Mouse (Mus musculus) midbrain, embryonic 16.5 days (tissue): ENCODE results near the gene Emp3. TPM values are rescaled to one million over a fixed set of nuclear protein-coding genes. Genes with fewer than 3 reads are reported as not detected.
"Not testable (repeated sequence)": the region's sequence is repeated elsewhere in the genome, so short reads cannot be mapped to it uniquely, and the experiment has no call there.

Experiments used
- ATAC-seq: fragments of 200-750 bp; cut with Nextera tagmentation; 2 replicates; pipeline ENCODE4 v1.8.0; 2017; ENCODE audit warnings: moderate TSS enrichment
- H3K27ac ChIP-seq: fragments of 300-500 bp; sonication (generic); 2 replicates; pipeline ENCODE4 v1.5.1; 2014; ENCODE audit warnings: mild to moderate bottlenecking, low read length, mixed read lengths
- H3K27me3 ChIP-seq: fragments of 300-500 bp; sonication (generic); 2 replicates; pipeline ENCODE4 v1.6.1; 2014; ENCODE audit warnings: low read depth, low read length, mixed read lengths; ENCODE audit not compliant: control insufficient read depth, insufficient read depth
- H3K36me3 ChIP-seq: fragments of 300-500 bp; sonication (generic); 2 replicates; pipeline ENCODE4 v1.6.1; 2014; ENCODE audit warnings: mild to moderate bottlenecking, low read length, moderate library complexity, mixed read lengths; ENCODE audit not compliant: control insufficient read depth, insufficient read depth
- H3K4me1 ChIP-seq: fragments of 300-500 bp; sonication (generic); 2 replicates; pipeline ENCODE4 v1.6.1; 2014; ENCODE audit warnings: mild to moderate bottlenecking, low read length, mixed read lengths; ENCODE audit not compliant: control insufficient read depth, insufficient read depth
- H3K4me2 ChIP-seq: fragments of 300-500 bp; sonication (generic); 2 replicates; pipeline ENCODE4 v1.6.1; 2014; ENCODE audit warnings: mild to moderate bottlenecking, low read length, mixed read lengths
- H3K4me3 ChIP-seq: fragments of 300-500 bp; sonication (generic); 2 replicates; pipeline ENCODE4 v1.5.1; 2014; ENCODE audit warnings: low read depth, mild to moderate bottlenecking, low read length, moderate library complexity, mixed read lengths
- H3K9ac ChIP-seq: fragments of 300-500 bp; sonication (generic); 2 replicates; pipeline ENCODE4 v1.6.1; 2014; ENCODE audit warnings: low read depth, low read length, mixed read lengths
- H3K9me3 ChIP-seq: fragments of 300-500 bp; sonication (generic); replicated peaks from 2 replicates; pipeline ENCODE4 v1.6.1; 2014; ENCODE audit warnings: mild to moderate bottlenecking, low read length, mixed read lengths; ENCODE audit not compliant: control insufficient read depth, poor library complexity, severe bottlenecking
- WGBS: fragments of 180-500 bp; shearing (Covaris S2); extraction: QIAGEN DNeasy Blood & Tissue Kit; methylation state at CpG from one replicate; pipeline ENCODE4 v1.1.7; 2014; 5-methylcytosine and 5-hydroxymethylcytosine counted together
- polyA plus RNA-seq: library from polyadenylated mRNA; unstranded; fragments of >200 nt; fragmentation: Nextera tagmentation; extraction: Ambion mirVana; gene quantifications from 2 replicates; pipeline ENCODE4 v1.2.1, GENCODE M21; 2015

Emp3 gene
- polyA plus RNA-seq, 1 experiment from 2014 or later = 18.3 TPM

DNA sequence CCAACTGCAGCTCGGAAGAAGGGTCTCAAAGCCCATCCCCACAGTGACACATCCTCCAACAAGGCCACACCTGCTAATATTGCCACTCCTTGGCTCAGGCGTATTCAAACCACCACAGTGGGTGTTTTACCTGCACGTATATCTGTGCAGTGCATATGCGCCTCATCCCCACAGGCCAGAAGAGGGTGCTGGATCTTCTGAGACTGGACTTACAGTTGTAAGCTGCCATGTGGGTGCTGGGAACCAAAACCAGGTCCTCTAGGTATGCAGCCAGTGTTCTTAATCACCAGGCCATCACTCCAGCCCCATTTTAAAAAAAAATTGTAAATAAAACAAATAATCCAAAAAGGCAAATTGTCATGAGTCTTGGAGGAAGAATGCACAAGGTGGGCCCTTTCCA is 40.7 kb downstream of the Emp3 start:
- H3K4me3 ChIP-seq = no peak overlapping the region
- no peak for ATAC-seq
- no peak overlapping the region for H3K4me2 ChIP-seq
- H3K27me3 ChIP-seq = no peaks in the 10 kb centered on the region
- WGBS = 100% methylated on average over 4 of the region's 4 CpGs
- no peak overlapping the region for H3K9ac ChIP-seq
- no peaks in the 10 kb centered on the region for H3K9me3 ChIP-seq
- H3K36me3 ChIP-seq = peaks cover 56% of the 10 kb centered on the region
- no peaks in the 10 kb centered on the region for H3K4me1 ChIP-seq
- H3K27ac ChIP-seq = no peak overlapping the region

DNA sequence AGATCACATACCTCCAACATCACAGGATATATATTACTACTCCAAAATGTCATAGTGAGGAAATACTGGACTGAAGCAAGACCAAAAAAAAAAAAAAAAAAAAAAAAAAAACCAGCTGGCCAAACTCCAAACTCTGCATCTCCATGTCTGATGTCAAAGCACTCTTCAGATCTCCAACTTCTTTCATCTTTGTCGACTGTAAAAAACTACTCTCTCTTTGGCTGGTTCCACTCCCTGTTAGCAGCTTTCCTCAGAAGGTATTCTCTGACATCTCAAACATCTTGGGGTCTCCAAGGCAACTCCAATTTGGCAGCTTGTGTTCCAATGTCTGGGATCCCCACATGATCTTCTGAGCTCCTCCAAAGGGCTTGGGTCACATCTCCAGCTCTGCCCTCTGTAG is 42.9 kb downstream of the Emp3 start, which contains the start of gene Grin2d:
Grin2d (minus strand) TSS at position 101 of the 400 bp plus-strand sequence.
- Histone ChIP-seq H3K36me3 (peaks cover 46% of the 10 kb centered on the region), H3K4me1 (peaks cover 17% of the 10 kb centered on the region)
- 78% methylated on average over 1 of the region's 1 CpGs for WGBS
- not testable (repeated sequence) for H3K9ac ChIP-seq, H3K4me2 ChIP-seq, H3K9me3 ChIP-seq, H3K4me3 ChIP-seq, H3K27ac ChIP-seq, ATAC-seq, H3K27me3 ChIP-seq

DNA sequence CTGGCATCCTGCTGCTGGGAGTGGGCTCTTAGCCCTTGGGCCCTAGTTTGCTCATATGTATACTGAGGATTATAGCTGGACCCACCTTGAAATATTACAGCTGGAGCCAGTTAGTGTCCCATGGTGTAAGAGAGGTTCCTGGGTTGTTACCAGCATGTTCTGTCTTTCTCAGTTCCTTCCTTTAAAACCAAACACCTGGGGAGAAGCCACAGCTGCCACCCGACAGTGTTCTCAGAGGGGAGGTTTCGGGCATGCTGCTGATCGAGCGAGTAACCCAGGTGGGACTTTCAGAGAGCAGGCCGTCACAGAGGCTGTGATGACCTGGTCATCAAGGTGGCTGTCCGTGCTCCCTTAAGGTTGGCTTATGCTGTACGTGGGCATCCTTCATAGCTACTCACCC is 44.3 kb downstream of the Emp3 start:
- no peak for ATAC-seq

DNA sequence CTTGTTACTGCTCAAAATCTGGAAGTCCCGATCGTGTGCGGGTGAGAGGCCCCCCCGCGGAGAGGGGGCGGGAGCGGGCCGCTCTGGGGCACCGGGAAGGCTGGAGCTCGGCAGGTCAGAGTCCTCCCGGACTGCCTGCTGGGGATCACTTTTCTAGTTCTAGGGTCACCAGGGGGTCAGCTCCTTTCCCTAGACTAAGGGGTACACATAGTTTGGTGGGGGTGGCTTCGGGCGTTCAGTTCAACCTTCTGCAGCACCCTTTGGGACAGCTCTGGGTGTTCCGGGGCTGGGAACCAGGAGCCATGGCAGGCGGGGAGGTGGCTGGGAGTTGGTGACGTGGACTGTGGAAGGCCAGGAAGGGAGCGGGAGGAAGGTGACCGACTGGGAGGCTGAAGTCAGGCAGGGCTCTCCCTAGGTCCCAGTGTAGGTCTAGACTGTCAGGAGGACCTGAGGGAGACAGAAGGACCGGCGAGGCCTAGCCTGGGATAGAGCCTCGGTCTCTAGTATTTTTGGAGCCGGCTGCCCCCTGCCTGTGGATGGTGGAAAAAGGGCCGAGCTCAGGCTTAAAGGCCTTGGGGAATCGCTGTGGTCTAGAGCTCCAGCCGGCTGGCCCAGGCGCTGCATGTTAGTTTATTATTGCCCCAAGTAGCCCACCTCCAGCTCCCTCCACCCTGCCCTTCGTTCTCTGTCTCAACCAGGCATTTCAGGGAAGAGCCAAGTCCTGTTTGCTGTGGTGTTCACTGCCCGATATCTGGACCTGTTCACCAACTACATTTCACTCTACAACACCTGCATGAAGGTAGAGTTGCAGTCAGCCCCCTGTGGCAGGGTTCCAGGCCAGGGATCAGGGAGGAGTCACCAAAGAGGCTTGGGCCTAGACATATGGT is 47.9 kb downstream of the Emp3 start:
- no peaks in the 10 kb centered on the region for H3K27me3 ChIP-seq
- H3K9ac ChIP-seq = peak overlapping the region; percentile 96
- H3K36me3 ChIP-seq = peaks cover 16% of the 10 kb centered on the region
- H3K4me3 ChIP-seq = peak overlapping the region; percentile 80
- H3K9me3 ChIP-seq = no peaks in the 10 kb centered on the region
- 3% methylated on average over 28 of the region's 28 CpGs for WGBS
- peak overlapping the region; percentile 66 for H3K4me2 ChIP-seq
- peak overlapping the region; percentile 82 for H3K27ac ChIP-seq
- H3K4me1 ChIP-seq = peaks cover 33% of the 10 kb centered on the region
- peak; percentile 33 for ATAC-seq

More for the DNA sequence above, 44.3 kb downstream of the Emp3 start:
- Histone ChIP-seq H3K27ac (no peak overlapping the region), H3K4me1 (peaks cover 17% of the 10 kb centered on the region), H3K9me3 (no peaks in the 10 kb centered on the region), H3K9ac (no peak overlapping the region), H3K4me3 (no peak overlapping the region), H3K27me3 (no peaks in the 10 kb centered on the region), H3K4me2 (no peak overlapping the region), H3K36me3 (peaks cover 33% of the 10 kb centered on the region)
- 96% methylated on average over 7 of the region's 7 CpGs for WGBS

DNA sequence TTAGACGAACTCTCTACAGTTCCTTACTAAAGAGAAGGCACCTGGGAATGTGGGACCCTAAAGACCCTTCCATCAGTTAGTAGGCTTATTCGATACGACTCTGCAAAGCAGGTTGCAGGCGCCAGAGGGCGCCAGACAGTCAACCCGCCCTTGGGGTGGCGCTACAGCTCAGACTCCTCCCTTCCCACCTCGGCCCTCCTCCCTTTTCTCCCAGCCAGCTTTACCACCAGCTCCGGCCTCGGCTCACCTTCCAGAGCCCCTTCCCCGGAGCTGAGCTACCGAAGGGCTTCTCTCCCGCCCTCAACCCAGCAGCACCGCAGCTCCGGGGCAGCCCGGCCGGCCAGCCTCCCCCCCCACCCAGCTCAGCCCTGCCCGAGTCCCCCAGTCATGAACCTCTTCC is 48.6 kb downstream of the Emp3 start, which contains the start of gene Kdelr1:
Kdelr1 (plus strand) TSS at position 149 of the 400 bp plus-strand sequence.
- Histone ChIP-seq H3K9ac (peak within 1 kb of the TSS; percentile 96), H3K9me3 (no peaks in the 10 kb centered on the region), H3K36me3 (peaks cover 13% of the 10 kb centered on the region), H3K27ac (peak within 1 kb of the TSS; percentile 82), H3K4me3 (peak within 1 kb of the TSS; percentile 80), H3K4me2 (peak within 1 kb of the TSS; percentile 66), H3K27me3 (no peaks in the 10 kb centered on the region), H3K4me1 (peaks cover 40% of the 10 kb centered on the region)
- peak; percentile 70 for ATAC-seq
- under 1% methylated on average over 18 of the region's 18 CpGs for WGBS

DNA sequence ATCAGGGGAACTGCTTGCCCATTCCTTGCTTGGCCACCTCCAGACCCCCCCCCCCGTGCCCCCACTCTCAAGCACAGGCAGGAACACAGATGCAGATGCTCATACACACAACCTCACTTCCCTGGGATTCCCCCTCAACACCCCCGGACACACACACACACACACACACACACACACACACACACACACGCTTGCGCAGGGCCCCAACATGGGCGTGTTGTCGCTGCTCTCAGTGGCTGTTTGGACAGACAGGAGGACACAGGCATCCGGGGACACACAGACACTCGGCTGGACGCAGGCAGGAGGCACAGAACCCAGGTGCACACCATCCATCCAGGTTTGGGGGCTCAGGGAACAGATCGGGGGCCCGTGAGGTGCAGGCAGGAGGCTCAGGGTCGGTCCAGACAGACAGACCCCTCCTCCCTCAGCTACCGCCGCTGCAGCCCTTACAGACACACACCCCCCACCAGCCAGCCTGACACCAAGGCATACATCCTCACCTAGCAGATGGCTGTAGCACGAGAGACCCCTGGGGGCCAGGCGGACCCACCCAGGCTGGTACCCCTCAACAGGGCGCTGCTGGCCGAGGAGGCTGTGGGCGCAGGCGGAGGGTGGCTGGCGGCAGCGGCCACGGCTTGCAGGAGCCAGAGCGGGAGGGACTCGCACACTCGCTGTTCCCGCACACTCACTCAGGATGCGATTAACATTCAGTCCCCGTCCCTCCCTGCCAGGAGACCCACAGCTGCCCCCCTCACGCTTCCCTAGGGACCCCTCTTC is 50.7 kb downstream of the Emp3 start:
- peak overlapping the region; percentile 62 for H3K4me3 ChIP-seq
- peak overlapping the region; percentile 69 for H3K27ac ChIP-seq
- H3K4me1 ChIP-seq = peaks cover 44% of the 10 kb centered on the region
- H3K4me2 ChIP-seq = peak overlapping the region; percentile 76
- H3K27me3 ChIP-seq = no peaks in the 10 kb centered on the region
- no peaks in the 10 kb centered on the region for H3K36me3 ChIP-seq
- no peaks in the 10 kb centered on the region for H3K9me3 ChIP-seq
- peak overlapping the region; percentile 93 for H3K9ac ChIP-seq
- 2% methylated on average over 29 of the region's 30 CpGs for WGBS
- peak; percentile 12 for ATAC-seq

DNA sequence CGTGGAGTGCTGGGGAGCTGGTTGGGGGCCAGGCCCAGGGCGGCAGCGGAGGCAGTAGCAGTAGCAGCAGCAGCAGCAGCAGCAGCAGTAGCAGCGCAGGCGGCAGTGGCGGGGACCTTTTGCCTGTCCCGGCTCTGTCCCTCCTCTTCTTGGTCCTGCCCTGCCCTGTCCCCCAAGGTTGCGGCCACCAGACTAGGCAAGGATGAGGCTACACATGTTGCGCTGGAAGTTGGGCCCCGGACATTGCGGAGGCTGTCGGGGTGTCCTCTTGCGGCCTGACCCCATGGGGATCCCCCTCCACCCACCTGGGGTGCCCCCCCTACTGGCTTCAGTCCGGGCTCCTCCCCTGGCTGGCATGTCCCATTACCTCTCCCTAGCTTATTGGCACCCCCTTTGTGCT is 51.4 kb downstream of the Emp3 start:
- no peak for ATAC-seq
- no peaks in the 10 kb centered on the region for H3K9me3 ChIP-seq
- H3K4me2 ChIP-seq = peak overlapping the region; percentile 76
- no peaks in the 10 kb centered on the region for H3K27me3 ChIP-seq
- 0% methylated on average over 14 of the region's 14 CpGs for WGBS
- no peaks in the 10 kb centered on the region for H3K36me3 ChIP-seq
- peak overlapping the region; percentile 62 for H3K4me3 ChIP-seq
- H3K9ac ChIP-seq = peak overlapping the region; percentile 93
- H3K27ac ChIP-seq = peak overlapping the region; percentile 19
- H3K4me1 ChIP-seq = peaks cover 40% of the 10 kb centered on the region

DNA sequence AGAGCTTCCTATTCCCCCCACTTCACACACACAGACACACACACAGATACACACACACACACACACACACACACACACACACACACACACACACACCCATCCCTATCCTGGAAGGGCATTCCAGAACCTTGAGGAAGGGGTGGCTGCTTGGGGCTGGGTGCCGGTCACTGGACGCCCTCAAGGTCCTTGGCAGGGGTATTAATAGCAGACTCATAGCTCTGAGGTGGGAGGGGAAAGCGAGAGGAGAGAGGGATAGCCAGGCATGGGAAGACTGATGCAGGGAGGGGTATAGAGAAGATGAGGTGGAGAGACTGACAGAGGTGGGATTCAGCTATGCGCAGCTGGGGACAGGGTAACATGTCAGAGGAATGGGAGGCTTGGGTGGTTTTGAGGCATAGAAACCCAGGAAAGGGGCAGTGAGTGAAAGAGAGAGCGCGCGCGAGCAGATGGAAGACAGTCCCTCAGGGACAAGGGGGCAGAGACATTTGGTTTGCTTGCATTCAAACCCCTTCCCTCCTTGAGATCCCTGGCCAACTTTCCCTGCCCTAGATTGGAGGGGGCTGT is 52.0 kb downstream of the Emp3 start:
- peak overlapping the region; percentile 19 for H3K27ac ChIP-seq
- ATAC-seq = no peak
- H3K27me3 ChIP-seq = no peaks in the 10 kb centered on the region
- H3K4me1 ChIP-seq = peaks cover 34% of the 10 kb centered on the region
- 7% methylated on average over 8 of the region's 8 CpGs for WGBS
- peak overlapping the region; percentile 93 for H3K9ac ChIP-seq
- no peaks in the 10 kb centered on the region for H3K9me3 ChIP-seq
- peak overlapping the region; percentile 76 for H3K4me2 ChIP-seq
- H3K36me3 ChIP-seq = no peaks in the 10 kb centered on the region
- peak overlapping the region; percentile 62 for H3K4me3 ChIP-seq
